Mouse (Mus musculus) adrenal gland (tissue): Measurements from ENCODE around the gene Rassf4.

Experiments used
- microRNA-seq, 2 experiments: library from miRNA; unstranded; fragments of <30 nt; microRNA quantifications; one replicate each; pipeline ENCODE4; 2019

Gene Rassf4

Small RNA genes lying within 50 kb of the gene (microRNA-seq; reads per million reads assigned to microRNA genes)
- gene Mir7043, result 0.23 to 0.99 reads per million in 2 experiments
